Mouse (Mus musculus) testis, adult 2 months (tissue): ENCODE measurements at regions not wholly inside any gene's neighbourhood (a gene's known extent, or its start where the extent isn't known, plus 50 kb on each side); places are given as distances from the start of the nearest gene placed in this dataset.

ENCODE experiments used
- CTCF ChIP-seq: fragments of 200-500 bp; IDR thresholded peaks from 2 replicates; pipeline ENCODE4 v1.5.1; 2012; ENCODE audit warnings: low read depth, mild to moderate bottlenecking, inconsistent platforms, low read length, moderate library complexity; ENCODE audit not compliant: control insufficient read depth, insufficient read depth, insufficient replicate concordance
- POLR2A ChIP-seq: fragments of 200-500 bp; IDR thresholded peaks from 2 replicates; pipeline ENCODE4 v1.6.1; 2012; ENCODE audit warnings: low read depth, mild to moderate bottlenecking, inconsistent platforms, low read length, moderate library complexity; ENCODE audit not compliant: control insufficient read depth

DNA sequence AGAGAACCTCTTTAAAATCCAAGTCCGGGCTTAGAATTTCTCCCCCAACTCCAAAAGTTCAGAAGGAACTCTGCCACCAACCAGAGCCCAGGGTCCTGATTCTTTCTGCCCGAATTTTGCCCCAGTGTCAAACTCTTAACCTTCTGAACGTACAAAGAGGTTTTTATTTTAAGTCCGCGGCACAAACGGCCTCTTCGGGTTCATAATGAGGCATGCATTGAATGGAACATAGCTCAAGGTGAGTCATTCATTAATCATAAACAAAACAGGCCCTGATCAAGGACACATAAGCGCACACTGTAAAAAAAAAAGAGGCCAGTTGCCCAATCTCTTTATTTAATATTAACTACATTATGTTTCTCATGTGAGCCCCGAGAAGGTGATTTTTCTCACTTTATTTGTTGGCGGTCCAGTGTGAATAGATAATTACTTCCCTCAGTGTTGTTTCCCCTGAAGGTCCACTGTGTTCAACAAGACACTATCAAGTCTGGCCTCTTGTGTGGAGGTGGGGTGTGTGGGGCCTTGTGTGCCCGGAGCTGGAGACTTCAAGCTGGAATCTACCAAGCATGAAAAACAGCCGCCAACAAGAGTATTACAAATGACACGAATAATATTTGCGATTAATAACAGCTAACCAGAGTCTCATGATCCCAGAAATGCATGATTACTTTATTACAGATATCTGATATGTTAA, 241.1 kb upstream of the Sall1 start:
- no peak for TF ChIP-seq CTCF
- no peak for TF ChIP-seq POLR2A
